26 mouse cellular contexts compared by ENCODE assay signal in the genomic region with DNA sequence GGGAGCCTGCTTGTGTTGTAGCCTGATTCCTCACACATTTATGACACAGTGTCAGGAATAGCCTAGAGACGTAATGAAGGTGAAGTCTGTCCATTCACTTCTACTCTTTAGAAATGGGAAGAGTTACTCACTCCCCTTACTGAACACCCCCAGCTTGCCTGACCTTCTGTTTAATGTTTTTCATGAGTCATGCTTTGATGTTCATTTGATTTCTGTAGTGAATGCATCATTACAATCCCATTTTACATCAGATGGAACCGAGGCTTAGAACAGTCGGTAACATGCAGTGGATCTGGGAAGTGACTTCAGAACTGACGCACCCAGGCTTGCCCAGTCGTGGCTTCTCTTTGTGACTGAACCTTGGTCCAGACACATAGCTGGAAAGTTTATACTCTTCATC.
"Had no signal": no experiment of that assay in that cellular context is flagged by ENCODE, and none has a peak within 500 bp of the region (broad histone marks: within the 10 kb centered on the region; RNA-seq: fewer than 3 reads in every experiment).

No protein-coding gene starts in this region.

- H3K4me3 ChIP-seq: gastrocnemius, adult 2 months; heart, adult 2 months; heart, embryonic 13.5 days; heart, embryonic 15.5 days; hindbrain, embryonic 13.5 days; hindbrain, embryonic 15.5 days; kidney, embryonic 15.5 days; left cerebral cortex, adult 2 months; limb, embryonic 10.5 days; limb, embryonic 12.5 days; liver, embryonic 13.5 days; liver, embryonic 15.5 days had no signal

- H3K27ac ChIP-seq: gastrocnemius, adult 2 months; heart, adult 2 months; heart, embryonic 13.5 days; heart, embryonic 15.5 days; hindbrain, embryonic 13.5 days; hindbrain, embryonic 15.5 days; hindbrain, postnatal 0 days; kidney, embryonic 15.5 days; kidney, postnatal 0 days; left cerebral cortex, adult 2 months; limb, embryonic 10.5 days; limb, embryonic 12.5 days; liver, embryonic 13.5 days; liver, embryonic 15.5 days had no signal

- DNase-seq: gastrocnemius, adult 2 months; gastrocnemius, postnatal 10 days; gastrocnemius, postnatal 25 days; heart, adult 11 months; heart, adult 2 months; heart, postnatal 14 days; heart, postnatal 36 days; kidney, adult 11 months; kidney, adult 2 months; kidney, adult 9 months; kidney, postnatal 25 days; kidney, postnatal 4 days; liver; liver, embryonic 13.5 days; liver, postnatal 0 days had no signal
